Mouse (Mus musculus): ENCODE results near the gene Bpgm.

The Bpgm gene

GRCm38 (mm10) chr6:34475974-34476794 is at the start of gene Bpgm:
Gene Bpgm (plus strand): TSS chr6:34476207.
- DNase-seq (ENCODE audit: low spot score) = peak; percentile 99

- no peak for DNase-seq (ENCODE audit: low spot score)
These were observed 37.0 kb upstream of the Bpgm start for GRCm38 (mm10) chr6:34439006-34439405.

- no peak for DNase-seq (ENCODE audit: low spot score)
These were observed 34.3 kb upstream of the Bpgm start for GRCm38 (mm10) chr6:34441556-34442257.

- peak; percentile 12 for DNase-seq (ENCODE audit: low spot score)
These were observed 32.2 kb upstream of the Bpgm start for GRCm38 (mm10) chr6:34443791-34444190.

GRCm38 (mm10) chr6:34447961-34448360 is 28.0 kb upstream of the Bpgm start:
- DNase-seq (ENCODE audit: low spot score) = peak; percentile 79

- DNase-seq (ENCODE audit: low spot score) = no peak
These were observed 27.3 kb upstream of the Bpgm start for GRCm38 (mm10) chr6:34448696-34449095.

- peak; percentile 21 for DNase-seq (ENCODE audit: low spot score)
These were observed 22.8 kb upstream of the Bpgm start for GRCm38 (mm10) chr6:34452963-34453770.

GRCm38 (mm10) chr6:34459456-34459855 is 16.6 kb upstream of the Bpgm start:
- DNase-seq (ENCODE audit: low spot score) = no peak

- peak; percentile 43 for DNase-seq (ENCODE audit: low spot score)
These were observed 15.4 kb upstream of the Bpgm start for GRCm38 (mm10) chr6:34460651-34461050.

GRCm38 (mm10) chr6:34463582-34463981 is 12.4 kb upstream of the Bpgm start:
- DNase-seq (ENCODE audit: low spot score) = no peak

- DNase-seq (ENCODE audit: low spot score) = no peak
These were observed 4.4 kb upstream of the Bpgm start for GRCm38 (mm10) chr6:34471434-34472110.

- no peak for DNase-seq (ENCODE audit: low spot score)
These were observed 2.7 kb upstream of the Bpgm start for GRCm38 (mm10) chr6:34473346-34473745.

- DNase-seq (ENCODE audit: low spot score) = no peak
These were observed 2.0 kb upstream of the Bpgm start for GRCm38 (mm10) chr6:34474031-34474430.

- DNase-seq (ENCODE audit: low spot score) = no peak
These were observed 616 bp upstream of the Bpgm start for GRCm38 (mm10) chr6:34475391-34475790.

GRCm38 (mm10) chr6:34478036-34478435 is 2.0 kb downstream of the Bpgm start:
- no peak for DNase-seq (ENCODE audit: low spot score)

GRCm38 (mm10) chr6:34478677-34479360 is 2.8 kb downstream of the Bpgm start:
- peak; percentile 36 for DNase-seq (ENCODE audit: low spot score)

GRCm38 (mm10) chr6:34479531-34479930 is 3.5 kb downstream of the Bpgm start:
- DNase-seq (ENCODE audit: low spot score) = no peak

GRCm38 (mm10) chr6:34480749-34481148 is 4.7 kb downstream of the Bpgm start:
- no peak for DNase-seq (ENCODE audit: low spot score)

GRCm38 (mm10) chr6:34481349-34481748 is 5.3 kb downstream of the Bpgm start:
- DNase-seq (ENCODE audit: low spot score) = no peak

GRCm38 (mm10) chr6:34482842-34483241 is 6.8 kb downstream of the Bpgm start:
- DNase-seq (ENCODE audit: low spot score) = no peak

GRCm38 (mm10) chr6:34483390-34483789 is 7.4 kb downstream of the Bpgm start:
- no peak for DNase-seq (ENCODE audit: low spot score)
